Mouse (Mus musculus) heart, embryonic 11.5 days (tissue): ENCODE data around the gene Trmt13. TPM values are rescaled to one million over a fixed set of nuclear protein-coding genes. Genes with fewer than 3 reads are reported as not detected.

Experiments
- ATAC-seq: fragments of 200-750 bp; cut with Nextera tagmentation; replicated peaks from 2 replicates; pipeline ENCODE4 v1.8.0; 2017; ENCODE audit warnings: moderate library complexity; ENCODE audit not compliant: insufficient number of reproducible peaks, low FRiP score, low TSS enrichment
- H3K27ac ChIP-seq: fragments of 300-500 bp; sonication (generic); 2 replicates; pipeline ENCODE4 v1.5.1; 2014; ENCODE audit warnings: mild to moderate bottlenecking, low read depth, low read length
- H3K27me3 ChIP-seq: fragments of 300-500 bp; sonication (generic); 2 replicates; pipeline ENCODE4 v1.6.1; 2014; ENCODE audit warnings: mild to moderate bottlenecking, low read length, mixed read lengths; ENCODE audit not compliant: control insufficient read depth, insufficient read depth
- H3K36me3 ChIP-seq: fragments of 300-500 bp; sonication (generic); 2 replicates; pipeline ENCODE4 v1.6.1; 2014; ENCODE audit warnings: mild to moderate bottlenecking, low read length, moderate library complexity, mixed read lengths; ENCODE audit not compliant: control insufficient read depth, insufficient read depth
- H3K4me1 ChIP-seq: fragments of 300-500 bp; sonication (generic); 2 replicates; pipeline ENCODE4 v1.6.1; 2014; ENCODE audit warnings: low read length; ENCODE audit not compliant: control insufficient read depth, insufficient read depth
- H3K4me2 ChIP-seq: fragments of 300-500 bp; sonication (generic); 2 replicates; pipeline ENCODE4 v1.6.1; 2014; ENCODE audit warnings: mild to moderate bottlenecking, moderate library complexity
- H3K4me3 ChIP-seq: fragments of 300-500 bp; sonication (generic); 2 replicates; pipeline ENCODE4 v1.5.1; 2014; ENCODE audit warnings: low read depth, low read length
- H3K9ac ChIP-seq: fragments of 300-500 bp; sonication (generic); 2 replicates; pipeline ENCODE4 v1.6.1; 2014; ENCODE audit warnings: mild to moderate bottlenecking, low read depth, low read length, moderate library complexity
- H3K9me3 ChIP-seq: fragments of 300-500 bp; sonication (generic); replicated peaks from 2 replicates; pipeline ENCODE4 v1.6.1; 2016; ENCODE audit warnings: low read length; ENCODE audit not compliant: control insufficient read depth
- WGBS: fragments of 180-500 bp; shearing (Covaris S2); extraction: QIAGEN DNeasy Blood & Tissue Kit; methylation state at CpG from one replicate; pipeline ENCODE4 v1.1.7; 2014; ENCODE audit not compliant: insufficient replicate concordance; 5-methylcytosine and 5-hydroxymethylcytosine counted together
- polyA plus RNA-seq: library from polyadenylated mRNA; unstranded; fragments of >200 nt; fragmentation: Nextera tagmentation; extraction: Ambion mirVana; gene quantifications from 2 replicates; pipeline ENCODE4 v1.2.1, GENCODE M21; 2014

Gene Trmt13
- polyA plus RNA-seq, 1 experiment from 2014 or later: 19.9 TPM

DNA sequence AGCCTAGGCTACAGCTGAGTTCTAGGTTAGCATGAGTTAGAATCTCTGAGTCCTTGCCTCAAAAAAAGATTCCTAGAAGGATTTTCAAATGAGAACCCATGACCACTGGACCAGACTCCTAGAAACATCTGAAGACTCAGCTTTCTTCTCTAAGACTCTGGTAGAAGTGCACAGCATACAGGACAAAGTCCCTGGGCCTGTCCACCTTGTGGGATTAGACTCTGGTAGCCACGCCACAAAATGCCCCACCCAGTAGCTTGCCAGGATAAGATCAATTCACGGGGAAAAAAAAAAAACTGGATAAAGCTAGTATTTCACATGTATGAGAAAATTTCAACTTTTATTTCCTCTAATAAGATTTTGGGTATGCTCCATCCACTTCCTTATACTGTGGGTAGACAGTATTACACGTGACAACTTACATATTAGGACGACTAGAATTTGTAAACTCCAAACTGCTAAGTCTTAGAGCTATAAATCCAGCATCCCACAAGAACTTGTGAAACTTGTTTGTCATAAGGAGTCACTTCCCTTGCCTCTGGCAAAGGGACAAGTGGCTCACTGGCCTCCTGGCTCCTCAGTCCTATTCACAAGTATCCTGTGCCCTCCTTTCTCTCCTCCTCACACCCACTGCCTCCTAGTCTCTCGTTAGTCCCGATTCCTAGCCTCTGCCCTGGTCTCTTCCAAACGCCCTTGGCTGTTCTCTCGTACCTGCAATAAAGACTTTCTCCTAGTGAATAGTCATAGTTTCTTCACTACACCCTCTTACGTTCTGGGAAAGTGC, 23.5 kb upstream of the Trmt13 start:
- Histone ChIP-seq H3K27me3 (no peaks in the 10 kb centered on the region), H3K4me2 (no peak overlapping the region), H3K36me3 (peaks cover 50% of the 10 kb centered on the region), H3K9me3 (no peaks in the 10 kb centered on the region), H3K27ac (no peak overlapping the region), H3K4me1 (no peaks in the 10 kb centered on the region), H3K4me3 (no peak overlapping the region), H3K9ac (no peak overlapping the region)
- no peak for ATAC-seq
- WGBS: 87% methylated on average over 9 of the region's 9 CpGs

GRCm38 (mm10) chr3:116635799-116636198, 21.4 kb upstream of the Trmt13 start:
- Histone ChIP-seq H3K27me3 (no peaks in the 10 kb centered on the region), H3K27ac (no peak overlapping the region), H3K9me3 (no peaks in the 10 kb centered on the region), H3K4me1 (no peaks in the 10 kb centered on the region), H3K9ac (no peak overlapping the region), H3K36me3 (peaks cover 42% of the 10 kb centered on the region), H3K4me3 (no peak overlapping the region), H3K4me2 (no peak overlapping the region)
- WGBS: 69% methylated on average over 5 of the region's 5 CpGs
- ATAC-seq: no peak

DNA sequence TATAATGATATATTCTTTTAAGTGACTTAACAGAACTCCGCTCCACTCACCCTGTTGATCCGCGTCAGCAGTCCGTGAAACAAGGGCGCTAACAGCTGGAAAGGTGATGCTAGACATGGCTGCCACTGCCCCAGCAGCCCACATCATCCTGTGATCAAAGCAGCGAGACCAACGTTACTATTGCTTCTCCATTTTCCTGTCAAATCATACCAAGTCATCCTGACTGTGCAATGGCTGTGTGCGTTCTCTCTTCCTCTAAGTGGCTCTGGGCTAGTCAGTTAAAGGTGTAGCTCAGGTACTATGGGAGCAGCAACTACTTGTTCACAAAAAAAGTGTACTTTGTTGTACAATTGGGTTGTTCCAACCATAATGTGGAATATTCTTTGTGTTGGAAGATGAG, 20.5 kb upstream of the Trmt13 start:
- peaks cover 37% of the 10 kb centered on the region for H3K36me3 ChIP-seq
- WGBS: 91% methylated on average over 8 of the region's 8 CpGs
- no peak overlapping the region for H3K27ac ChIP-seq
- no peak overlapping the region for H3K9ac ChIP-seq
- H3K4me2 ChIP-seq: no peak overlapping the region
- H3K9me3 ChIP-seq: no peaks in the 10 kb centered on the region
- no peak overlapping the region for H3K4me3 ChIP-seq
- ATAC-seq: no peak
- no peaks in the 10 kb centered on the region for H3K27me3 ChIP-seq
- H3K4me1 ChIP-seq: no peaks in the 10 kb centered on the region

- H3K36me3 ChIP-seq: peaks cover 30% of the 10 kb centered on the region
- 92% methylated on average over 3 of the region's 3 CpGs for WGBS
- H3K9me3 ChIP-seq: no peaks in the 10 kb centered on the region
- ATAC-seq: no peak
- H3K27me3 ChIP-seq: no peaks in the 10 kb centered on the region
- H3K4me1 ChIP-seq: no peaks in the 10 kb centered on the region
- no peak overlapping the region for H3K4me2 ChIP-seq
- no peak overlapping the region for H3K27ac ChIP-seq
- H3K4me3 ChIP-seq: no peak overlapping the region
- no peak overlapping the region for H3K9ac ChIP-seq
Measured at GRCm38 (mm10) chr3:116634091-116634490, 19.7 kb upstream of the Trmt13 start.

GRCm38 (mm10) chr3:116632971-116633370, 18.6 kb upstream of the Trmt13 start:
- no peak for ATAC-seq
- Histone ChIP-seq H3K4me2 (no peak overlapping the region), H3K27ac (no peak overlapping the region), H3K4me3 (no peak overlapping the region), H3K9ac (no peak overlapping the region), H3K4me1 (no peaks in the 10 kb centered on the region), H3K27me3 (no peaks in the 10 kb centered on the region), H3K9me3 (no peaks in the 10 kb centered on the region), H3K36me3 (peaks cover 25% of the 10 kb centered on the region)
- 91% methylated on average over 3 of the region's 3 CpGs for WGBS

DNA sequence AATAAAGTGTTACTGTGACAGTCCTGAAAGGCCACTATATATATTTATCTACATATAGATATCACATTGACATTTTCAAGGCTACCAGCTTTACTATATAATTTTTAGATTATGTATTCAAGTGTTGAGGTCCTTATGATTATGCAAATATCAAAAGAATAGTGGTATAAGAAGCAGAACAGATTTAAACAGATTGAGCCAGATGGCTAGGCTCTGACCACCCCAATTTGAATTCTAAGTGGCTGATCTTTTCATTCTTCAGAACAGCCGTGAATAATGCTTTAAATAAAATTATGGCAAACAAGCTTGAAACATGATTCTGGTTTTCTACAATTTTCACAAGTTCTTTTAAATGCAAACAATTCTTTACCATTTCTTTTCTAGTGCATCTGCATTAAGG, 17.1 kb upstream of the Trmt13 start:
- H3K4me1 ChIP-seq: no peaks in the 10 kb centered on the region
- no peak for ATAC-seq
- 86% methylated on average over 1 of the region's 1 CpGs for WGBS
- no peak overlapping the region for H3K9ac ChIP-seq
- no peak overlapping the region for H3K27ac ChIP-seq
- no peaks in the 10 kb centered on the region for H3K9me3 ChIP-seq
- no peak overlapping the region for H3K4me3 ChIP-seq
- peaks cover 25% of the 10 kb centered on the region for H3K36me3 ChIP-seq
- no peak overlapping the region for H3K4me2 ChIP-seq
- no peaks in the 10 kb centered on the region for H3K27me3 ChIP-seq

GRCm38 (mm10) chr3:116622641-116623040, 8.3 kb upstream of the Trmt13 start:
- ATAC-seq: no peak
- no peak overlapping the region for H3K4me3 ChIP-seq
- H3K9me3 ChIP-seq: no peaks in the 10 kb centered on the region
- H3K4me2 ChIP-seq: no peak overlapping the region
- H3K27me3 ChIP-seq: no peaks in the 10 kb centered on the region
- WGBS: 90% methylated on average over 7 of the region's 7 CpGs
- H3K9ac ChIP-seq: no peak overlapping the region
- H3K36me3 ChIP-seq: peaks cover 9% of the 10 kb centered on the region
- no peak overlapping the region for H3K27ac ChIP-seq
- H3K4me1 ChIP-seq: no peaks in the 10 kb centered on the region

DNA sequence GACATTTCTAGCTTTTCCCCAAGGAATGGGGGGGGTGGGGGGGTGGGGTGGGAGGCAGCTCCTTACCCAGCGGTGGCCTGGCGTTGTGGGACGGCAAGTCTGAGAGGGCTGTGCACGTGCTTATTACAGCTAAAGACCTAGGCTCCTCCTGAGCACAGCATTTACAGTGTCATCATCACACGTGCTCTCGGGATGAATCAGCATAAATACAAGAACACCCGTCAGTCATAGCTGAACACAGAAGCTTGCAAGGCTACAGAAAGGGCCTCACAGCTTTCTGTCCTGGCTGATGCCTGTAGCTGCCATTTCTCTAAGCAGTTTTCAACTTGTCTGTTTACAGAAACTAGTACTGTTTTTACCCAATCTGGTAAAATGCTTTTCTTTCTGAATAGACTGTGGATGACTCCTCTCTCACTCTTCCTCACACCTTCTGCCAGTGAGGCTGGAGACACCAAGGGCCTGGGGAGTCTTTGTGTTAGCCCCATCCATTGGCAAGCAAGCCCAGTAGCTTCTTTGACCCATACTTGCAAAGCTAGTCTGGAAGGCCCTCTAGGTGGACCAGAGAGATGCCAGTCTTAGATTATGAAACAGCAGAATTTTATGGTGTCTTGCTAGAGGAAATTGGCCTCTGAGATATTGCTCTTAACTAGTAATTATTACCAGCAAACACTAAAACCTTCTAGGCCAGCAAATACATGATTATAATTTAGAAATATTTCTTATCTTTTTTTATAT, 6.4 kb upstream of the Trmt13 start:
- no peak overlapping the region for H3K4me3 ChIP-seq
- H3K4me2 ChIP-seq: no peak overlapping the region
- H3K36me3 ChIP-seq: peaks cover 11% of the 10 kb centered on the region
- H3K27me3 ChIP-seq: no peaks in the 10 kb centered on the region
- no peak overlapping the region for H3K9ac ChIP-seq
- 87% methylated on average over 7 of the region's 7 CpGs for WGBS
- H3K4me1 ChIP-seq: no peaks in the 10 kb centered on the region
- ATAC-seq: no peak
- H3K9me3 ChIP-seq: no peaks in the 10 kb centered on the region
- no peak overlapping the region for H3K27ac ChIP-seq
